Mouse (Mus musculus) embryo, embryonic 10 days (tissue): ENCODE measurements around the gene Nrtn.
A peak's percentile ranks its signal among the peaks of the same experiment; 100 is the strongest.

Experiments
- DNase-seq: peaks from one replicate; pipeline ENCODE4 v3.0.0-alpha.2; 2015; ENCODE audit warnings: low spot score

The Nrtn gene

DNA sequence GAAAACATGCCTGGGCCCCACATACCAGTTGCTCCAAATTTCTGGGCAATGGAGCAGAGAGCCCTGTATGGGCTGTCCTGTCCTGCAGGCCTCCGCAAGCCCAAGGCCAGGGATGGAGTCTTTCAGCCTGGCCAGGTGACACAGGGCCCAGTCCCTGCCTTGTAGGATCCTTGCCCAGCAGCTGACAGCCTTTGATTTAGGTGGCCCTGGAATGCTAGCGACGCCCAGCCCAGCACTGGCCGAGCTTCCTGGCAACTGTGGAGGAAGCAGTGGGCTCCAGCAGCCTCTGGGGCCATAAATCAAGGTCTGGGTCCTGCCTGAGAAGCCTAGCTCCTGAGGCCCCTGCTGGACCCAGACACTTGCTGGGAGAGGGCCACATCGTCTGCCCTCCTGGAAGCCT, 34.9 kb downstream of the Nrtn start:
- peak; percentile 48 for DNase-seq

DNA sequence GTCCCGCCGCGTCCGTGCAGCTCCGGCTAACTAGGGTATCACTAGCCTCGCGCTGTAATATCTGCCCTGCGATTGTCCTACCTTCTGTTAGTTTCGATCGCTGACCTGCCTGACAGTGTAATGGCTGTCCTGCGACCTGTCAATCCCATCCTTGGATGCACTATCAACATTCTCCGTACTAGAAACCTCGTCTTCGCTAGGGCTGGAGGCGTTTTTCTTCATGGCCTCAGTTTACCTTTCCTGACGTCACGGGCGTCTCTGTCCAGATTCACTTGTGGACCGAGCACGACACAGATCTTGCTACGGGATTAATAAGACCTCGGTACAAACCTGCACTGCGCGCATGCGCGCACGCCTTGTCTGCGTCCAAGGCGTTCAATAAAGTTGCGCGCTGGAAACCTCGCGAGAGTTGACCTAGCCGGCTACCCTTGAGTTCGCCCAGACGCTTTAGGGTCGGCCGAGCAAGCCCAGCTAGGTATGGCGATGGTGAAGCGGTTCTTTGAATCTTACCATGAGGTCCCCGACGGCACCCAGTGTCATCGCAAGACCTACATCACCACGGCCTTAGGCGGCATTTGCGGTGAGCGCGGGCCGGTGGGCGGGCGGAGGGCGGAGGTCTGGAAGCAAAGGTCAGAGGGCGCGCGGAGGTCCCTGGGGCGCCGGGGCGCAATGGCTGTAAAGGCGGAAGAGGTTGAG, 39.8 kb downstream of the Nrtn start, which contains the start of the genes Ndufa11 and Vmac:
Ndufa11 (plus strand) TSS at position 405 of the 696 bp plus-strand sequence.
Vmac (minus strand) TSS at position 660 of the 696 bp plus-strand sequence.
- peak; percentile 98 for DNase-seq

DNA sequence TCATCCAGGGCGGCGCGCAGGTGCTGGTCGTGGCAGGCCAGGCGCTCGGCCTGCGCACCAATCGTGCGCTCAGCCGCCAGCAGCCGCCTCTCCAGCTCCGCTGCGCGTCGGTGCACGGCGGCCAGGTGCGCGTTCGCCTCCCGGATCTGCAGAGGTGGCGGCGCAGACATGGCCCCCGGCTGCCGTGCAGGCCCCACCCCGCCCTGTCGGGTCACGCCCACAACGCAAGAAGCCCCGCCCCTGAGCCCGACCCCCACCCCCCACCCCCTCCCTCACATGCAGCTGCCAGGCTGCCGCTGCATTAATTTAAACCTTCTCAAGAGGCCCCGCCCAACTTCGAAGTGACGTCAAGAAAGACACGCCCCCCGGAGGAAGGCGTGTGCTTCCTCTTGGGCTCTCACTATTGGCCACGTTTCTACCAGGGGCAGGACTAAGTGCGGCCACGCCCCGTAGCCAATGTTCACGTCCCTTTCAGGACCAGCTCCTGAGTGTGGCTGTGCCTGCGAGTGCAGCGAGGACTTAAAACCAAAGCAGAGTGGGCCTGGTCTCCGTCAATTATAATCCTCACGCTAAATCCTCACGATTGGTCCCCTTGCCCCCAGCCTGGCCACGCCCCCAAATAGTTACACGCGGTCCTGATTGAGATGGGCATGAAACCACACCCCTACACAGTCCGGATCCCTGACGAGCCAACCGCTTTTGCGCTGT, 40.5 kb downstream of the Nrtn start:
- DNase-seq = peak; percentile 99

DNA sequence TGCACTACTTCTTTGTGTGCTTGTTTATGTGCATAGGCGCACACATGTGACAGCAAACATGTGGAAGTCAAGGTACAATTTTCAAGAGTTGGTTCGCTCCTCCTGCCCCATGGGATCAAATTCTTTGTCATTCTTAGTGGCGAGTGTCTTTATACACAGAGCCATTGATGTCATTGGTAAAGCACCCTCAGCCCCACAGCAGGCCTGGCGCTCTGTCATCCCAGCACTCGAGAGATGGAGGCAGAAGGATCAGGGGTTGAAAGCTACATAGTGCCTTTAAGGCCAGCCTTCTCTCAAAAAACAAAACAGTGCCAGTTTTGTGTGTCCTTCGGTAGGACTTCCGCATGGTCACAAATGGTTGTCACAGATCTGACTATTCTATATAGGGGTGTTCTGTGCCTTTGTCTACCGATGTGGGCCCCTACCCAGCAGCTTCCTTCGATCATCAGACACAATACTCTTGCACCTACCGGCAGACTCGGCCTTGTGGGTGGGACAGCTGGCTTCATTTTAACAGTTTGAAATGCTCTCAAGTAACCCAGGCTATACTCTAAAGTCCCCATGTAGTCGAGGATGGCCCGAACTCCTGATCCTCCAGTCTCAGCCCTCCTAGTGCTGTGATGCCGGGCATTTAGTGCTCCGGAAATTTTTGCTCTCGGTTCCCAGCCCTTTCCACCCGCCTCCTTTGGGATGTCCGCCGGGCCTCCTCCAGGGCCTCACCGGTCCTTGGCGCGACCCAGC, 41.2 kb downstream of the Nrtn start:
- no peak for DNase-seq

DNA sequence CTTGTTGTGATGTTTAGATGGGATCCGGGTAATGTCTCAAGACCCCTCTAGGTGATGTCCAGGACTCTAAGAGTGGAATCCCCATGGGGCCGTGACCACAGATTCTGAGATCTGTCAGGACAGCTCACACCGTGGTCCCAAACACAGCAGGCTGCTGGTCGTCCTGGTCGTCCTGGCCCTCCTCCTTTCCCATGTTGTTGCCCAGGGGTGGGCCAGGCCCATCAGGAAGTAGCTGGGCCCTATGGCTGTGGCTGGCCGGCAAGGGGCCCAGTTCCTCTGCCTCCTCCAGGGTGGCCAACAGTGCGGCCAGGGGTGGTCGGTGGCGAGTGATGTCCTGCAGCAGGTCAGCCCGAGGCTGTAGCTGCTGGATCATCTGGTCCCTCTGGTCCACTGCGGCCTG, 42.0 kb downstream of the Nrtn start:
- no peak for DNase-seq

DNA sequence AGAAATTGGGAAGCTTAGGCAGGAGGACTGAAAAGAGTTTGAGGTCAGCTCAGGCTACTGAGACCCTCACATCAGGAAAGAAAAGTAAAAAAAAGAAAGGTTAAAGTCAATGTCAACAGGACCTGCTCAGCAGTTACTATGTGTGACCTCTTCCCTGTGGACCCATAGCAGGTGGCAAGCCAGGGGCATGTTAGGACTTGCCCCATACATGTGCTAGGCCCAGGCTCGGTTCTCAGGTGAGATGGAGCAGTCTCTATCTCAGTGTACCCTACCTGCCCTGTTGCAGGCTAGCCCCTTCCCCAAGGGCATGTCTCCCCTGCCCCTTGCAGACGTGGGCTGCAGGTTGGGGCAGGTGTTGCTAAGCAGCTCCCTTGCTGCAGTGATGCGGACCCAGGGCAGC, 47.6 kb downstream of the Nrtn start:
- DNase-seq = no peak

DNA sequence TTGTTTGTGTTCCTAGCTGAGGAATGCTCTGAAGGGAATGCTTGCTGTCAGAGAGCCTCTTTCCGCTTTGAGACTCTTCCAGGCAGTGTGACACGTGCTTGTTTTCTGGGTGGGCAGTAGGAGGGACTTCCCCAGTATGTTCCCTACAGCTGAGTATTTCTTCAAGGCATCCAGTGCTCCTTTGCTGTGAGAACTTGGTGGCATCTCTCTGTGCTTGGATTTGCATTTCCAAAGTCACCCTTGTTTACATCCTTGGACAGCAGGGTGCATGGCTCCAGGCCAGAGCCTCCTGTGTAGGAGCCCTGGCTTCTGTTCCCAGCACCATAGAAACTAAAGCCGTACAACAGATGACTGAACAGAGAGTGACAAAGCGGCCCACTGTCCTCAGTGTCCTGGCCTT, 48.6 kb downstream of the Nrtn start:
- no peak for DNase-seq

DNA sequence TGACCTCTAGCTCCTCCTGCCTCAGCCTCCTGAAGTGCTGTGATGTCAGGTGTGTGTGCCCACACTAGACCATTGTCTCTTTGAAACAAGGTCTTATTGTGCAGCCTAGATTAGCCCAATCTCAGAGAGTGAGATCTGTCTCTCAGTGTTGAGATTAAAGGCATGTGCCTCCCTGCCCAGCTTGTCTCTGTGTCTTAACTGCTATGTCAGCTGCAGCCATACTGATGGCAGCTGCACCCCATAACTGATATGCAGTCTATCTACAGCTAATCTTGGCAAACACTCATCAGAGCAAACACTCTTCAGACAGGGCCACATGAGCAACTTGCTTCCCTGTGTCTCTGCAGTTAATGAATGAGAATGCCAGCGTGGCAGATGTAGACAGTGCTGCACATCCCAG, 50.8 kb downstream of the Nrtn start:
- DNase-seq = no peak

DNA sequence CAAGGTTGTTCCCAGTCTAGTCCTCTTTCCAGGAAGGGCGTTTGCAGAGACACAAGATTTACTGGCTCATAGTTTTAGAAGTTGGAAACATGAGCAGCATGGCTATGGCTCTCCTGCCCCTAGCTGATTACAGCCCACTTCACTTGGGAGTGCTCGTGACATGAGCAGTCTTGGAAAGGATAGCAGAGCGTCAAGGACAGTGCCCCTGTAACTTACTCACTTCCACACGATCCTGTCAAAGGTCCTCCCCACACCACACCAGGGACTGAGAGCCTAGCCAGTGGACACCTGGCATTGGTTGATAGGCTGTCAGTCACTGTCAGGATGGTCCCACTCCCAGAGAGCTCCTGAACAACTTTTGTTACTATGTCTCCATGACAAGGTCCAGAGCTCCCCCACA, 54.3 kb downstream of the Nrtn start:
- DNase-seq = no peak
